Mouse (Mus musculus) right cerebral cortex, adult 18-20 months (tissue): Measurements from ENCODE around the gene Zfp143.
"Not testable (repeated sequence)": the region's sequence is repeated elsewhere in the genome, so short reads cannot be mapped to it uniquely, and the experiment has no call there.

Experiments
- DNase-seq: peaks from one replicate; pipeline ENCODE4 v3.0.0; 2022; ENCODE audit warnings: mixed read lengths

Gene Zfp143

DNA sequence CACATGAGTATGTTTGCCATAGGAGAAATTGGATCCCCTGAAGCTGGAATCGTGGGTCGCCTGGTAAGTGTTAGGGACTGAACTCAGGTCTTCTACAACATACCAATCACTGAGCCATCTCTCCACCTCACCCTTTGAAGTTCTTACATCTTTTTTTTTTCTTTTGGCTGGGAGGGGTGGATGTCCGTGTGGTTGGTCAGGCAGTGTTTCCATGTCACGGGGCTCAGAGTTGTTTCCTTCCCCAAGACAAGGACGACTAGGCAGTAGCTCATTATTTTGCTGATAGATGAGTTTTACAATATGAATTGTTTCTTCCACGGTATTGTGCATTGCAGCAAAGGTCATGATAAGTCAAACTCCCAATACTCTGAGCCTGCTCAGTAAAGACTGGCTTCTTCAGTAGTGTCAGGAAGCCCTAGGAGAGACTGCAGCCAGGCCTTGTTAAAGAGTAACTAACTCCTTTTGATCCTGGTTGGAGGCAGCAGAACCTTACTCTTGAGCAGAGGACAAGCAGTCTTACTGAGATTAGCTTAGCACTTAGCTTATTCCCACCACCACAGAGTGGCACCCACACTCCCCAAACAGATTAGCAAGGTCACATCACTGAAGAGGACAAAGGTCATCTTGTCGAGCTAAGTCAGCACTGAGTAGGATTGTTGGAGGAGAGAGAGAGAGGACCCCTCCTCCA is 36.2 kb downstream of the Zfp143 start:
- DNase-seq, result no peak

DNA sequence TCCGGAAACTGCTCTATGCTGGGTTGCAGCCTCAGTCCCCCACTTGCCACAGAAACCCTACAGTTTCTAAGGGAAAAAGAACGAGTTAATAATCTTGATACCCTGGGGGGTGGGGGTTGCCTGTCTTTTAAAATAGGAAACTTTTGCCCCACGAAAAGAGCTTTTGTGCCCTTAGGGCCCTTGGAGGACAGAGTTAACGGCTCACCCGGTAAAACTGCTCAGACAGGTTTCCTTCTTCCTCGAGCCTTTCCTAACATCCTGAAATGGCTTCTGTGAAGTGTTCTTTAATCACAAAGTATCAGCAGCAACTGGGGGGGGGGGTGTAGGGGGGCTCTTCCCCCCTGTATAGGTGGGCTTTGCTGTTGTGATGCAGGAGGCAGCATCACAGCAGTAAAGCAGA is 39.8 kb downstream of the Zfp143 start:
- DNase-seq, result no peak

DNA sequence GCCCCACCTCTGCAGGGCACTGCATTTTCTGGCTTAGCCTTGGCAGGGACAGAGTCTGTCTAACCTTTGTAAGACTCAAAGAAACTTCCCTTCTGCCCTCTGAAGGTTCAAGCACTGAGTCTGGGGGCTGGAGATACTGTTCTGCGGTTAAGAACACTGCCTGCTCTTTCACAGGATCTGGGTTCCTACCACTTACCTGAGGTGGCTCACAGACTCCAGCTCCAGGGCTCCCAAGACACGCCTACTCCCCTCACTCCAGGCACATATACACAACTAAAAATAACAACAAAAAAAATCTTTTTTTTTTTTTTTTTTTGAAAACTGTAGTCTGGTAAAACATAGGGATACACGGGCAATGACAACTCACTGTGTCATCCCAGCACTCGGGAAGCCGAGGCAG is 40.2 kb downstream of the Zfp143 start:
- DNase-seq, result no peak

DNA sequence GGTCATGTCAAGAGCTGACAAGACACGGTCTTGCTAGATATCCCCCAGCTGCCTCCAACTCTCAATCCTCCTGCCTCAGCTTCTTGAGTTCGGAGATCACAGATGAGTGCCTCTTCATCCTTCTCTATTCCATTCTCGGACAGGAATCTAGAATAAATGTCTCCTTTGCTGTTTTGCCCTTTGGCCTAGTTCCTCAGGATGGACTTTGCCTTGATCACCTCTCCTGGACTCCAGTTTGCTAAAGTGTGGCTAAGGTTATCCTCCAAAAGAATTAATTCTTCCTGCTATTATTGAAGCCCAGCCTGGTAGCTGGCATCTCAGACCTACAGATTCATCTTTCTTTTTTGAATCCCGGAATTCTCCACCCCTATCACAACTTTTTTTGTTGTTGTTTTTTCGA is 44.0 kb downstream of the Zfp143 start:
- DNase-seq, result no peak

DNA sequence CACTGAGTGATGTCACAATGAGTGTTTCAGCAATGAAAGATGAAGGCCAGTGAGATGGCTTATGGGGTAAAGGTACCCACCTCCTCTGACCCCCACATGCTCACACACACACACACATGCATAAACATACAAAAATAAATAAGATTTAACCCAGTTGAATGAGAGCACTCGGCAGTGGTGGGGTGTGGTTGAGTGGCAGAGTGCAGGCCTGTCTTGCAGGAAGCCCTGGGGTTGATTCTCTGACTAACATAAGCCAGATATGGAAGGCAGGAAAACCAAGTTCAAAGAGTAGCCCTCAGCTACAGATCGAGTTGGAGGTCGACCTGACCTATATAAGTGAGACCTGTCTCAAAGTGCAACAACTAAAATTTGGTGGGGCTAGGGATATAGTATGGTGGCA is 45.6 kb downstream of the Zfp143 start:
- DNase-seq, result no peak

DNA sequence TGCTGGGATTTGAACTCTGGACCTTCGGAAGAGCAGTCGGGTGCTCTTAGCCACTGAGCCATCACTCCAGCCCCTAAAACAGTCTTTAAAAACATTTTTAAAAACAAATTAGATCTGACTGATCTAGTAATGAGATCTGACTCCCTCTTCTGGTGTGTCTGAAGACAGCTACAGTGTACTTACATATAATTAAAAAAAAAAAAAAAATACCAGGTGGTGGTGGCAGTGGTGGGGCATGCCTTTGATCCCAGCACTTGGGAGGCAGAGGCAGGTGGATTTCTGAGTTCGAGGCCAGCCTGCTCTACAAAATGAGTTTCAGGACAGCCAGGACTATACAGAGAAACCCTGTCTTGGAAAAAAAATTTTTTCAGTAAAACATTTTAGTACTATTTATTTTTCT is 47.5 kb downstream of the Zfp143 start:
- not testable (repeated sequence) for DNase-seq

DNA sequence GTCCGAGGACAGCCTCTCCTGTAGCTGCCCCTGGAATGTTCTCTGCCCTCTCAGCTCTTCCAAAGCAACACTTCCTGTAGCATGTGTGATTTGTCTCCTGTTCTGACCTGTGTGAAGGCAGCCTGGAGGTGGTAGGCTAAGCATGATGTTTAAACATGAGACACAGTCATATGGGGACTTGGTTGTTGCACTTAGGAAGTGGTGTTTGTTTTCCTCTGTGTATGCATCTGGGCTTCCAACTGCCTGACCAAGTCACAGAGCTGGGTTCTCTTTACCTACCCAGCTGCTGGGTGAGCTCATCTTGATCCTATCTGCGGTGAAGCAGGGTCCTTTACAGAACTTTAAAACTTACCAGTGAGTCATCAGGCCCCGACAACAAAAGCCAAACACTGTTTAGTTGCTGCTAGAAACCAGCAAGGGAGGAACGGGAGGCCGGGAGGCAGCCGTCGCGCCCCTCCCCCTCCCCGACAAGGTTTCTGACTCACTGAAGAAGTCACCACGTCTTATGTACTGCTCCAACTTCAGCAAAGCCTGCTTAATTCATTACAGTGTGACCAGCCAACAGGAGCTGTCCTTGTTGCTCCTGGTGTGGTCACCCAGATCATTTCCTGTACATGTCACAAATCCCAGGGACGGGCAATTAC is 48.1 kb downstream of the Zfp143 start:
- DNase-seq, result peak; percentile 21

DNA sequence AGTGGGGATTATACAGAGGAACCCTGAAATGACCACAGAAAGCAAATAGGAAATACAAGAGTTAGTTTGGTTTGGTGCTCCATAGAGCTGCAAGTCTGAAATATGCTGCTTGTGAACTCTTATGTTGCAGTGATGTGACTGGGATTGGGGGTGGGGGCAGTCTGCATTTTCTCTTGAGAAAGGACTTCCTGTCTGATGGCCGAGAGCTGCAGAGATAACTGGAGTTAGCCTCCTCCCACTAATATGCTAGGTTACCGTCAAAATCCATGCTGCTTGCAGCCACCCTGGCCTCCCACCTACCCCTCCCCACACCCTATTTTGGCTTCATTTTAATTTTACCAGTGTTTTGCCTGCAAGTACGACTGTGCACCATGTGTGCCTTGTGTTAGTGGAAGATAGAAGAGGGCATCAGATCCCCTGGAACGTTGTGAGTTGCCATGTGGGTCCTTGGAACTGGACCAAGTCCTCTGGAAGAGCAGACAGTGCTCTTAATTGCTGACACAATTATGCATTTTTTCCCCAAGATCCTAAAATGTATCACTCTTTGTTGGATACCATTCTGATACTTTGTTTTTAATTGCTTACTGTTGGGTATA is 49.1 kb downstream of the Zfp143 start:
- no peak for DNase-seq

DNA sequence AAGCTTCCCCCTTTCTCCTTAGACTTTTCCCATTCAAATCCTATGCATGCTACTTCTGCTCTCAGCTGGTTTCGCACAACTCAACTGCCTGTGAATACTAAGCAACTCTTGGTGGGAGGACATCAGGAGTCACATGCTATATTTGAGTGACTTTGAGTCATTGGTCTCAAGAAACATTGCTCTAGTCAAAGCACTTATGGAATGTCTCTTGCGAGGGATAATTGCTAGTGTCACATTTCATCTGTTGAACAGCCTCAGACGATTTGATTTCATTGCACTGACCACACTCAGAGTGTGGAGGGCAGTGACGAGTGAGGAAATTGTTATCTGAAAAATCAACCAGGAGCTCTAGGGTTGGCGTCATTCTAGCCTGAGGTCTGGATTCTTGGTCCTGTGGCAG is 53.7 kb downstream of the Zfp143 start:
- DNase-seq, result no peak

DNA sequence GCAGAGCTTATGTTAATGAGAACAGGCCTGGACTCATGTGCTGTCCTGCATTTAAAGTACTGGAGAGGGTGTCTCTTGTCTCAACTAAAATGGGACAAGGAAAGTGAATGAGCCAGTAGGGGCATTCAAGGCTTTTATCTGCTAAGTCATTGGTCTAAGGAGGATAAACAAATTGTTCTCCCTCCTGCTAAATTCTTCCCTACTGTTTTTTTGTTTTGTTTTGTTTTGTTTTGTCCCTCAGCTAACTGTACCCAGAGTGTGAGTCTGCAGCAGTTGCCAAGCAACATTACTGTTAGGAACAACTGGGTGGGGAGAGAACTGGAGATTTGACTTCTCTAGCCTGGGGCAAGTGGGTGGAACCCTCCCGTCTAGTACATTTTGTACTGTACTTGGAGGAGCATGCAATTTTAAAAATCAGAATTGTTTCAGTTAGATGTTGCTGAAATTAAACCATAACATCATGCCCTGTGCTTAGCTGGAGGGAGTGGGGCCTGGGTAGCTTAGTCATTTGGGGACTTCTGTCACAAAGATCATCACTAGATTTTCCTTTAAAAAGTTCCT is 55.8 kb downstream of the Zfp143 start:
- DNase-seq, result peak; percentile 24

DNA sequence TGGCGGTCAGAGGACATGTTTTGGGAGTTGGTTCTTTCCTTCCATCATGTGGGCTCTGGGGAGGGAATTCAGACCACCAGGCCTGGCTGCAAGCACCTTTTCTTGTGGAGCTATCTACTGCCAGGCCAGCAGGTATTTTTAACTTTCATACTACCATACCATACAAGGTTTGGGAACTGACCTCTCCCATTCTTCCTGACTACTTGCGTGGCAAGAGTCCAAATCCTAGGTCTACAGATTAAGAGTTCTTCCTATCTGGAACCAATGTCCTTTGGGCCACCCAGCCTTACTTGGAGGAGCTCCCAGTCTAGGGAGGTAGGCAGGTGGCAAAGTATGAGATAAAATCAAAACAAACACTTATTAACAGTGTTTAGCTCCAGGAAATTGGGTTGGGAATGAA is 57.4 kb downstream of the Zfp143 start:
- DNase-seq, result no peak

DNA sequence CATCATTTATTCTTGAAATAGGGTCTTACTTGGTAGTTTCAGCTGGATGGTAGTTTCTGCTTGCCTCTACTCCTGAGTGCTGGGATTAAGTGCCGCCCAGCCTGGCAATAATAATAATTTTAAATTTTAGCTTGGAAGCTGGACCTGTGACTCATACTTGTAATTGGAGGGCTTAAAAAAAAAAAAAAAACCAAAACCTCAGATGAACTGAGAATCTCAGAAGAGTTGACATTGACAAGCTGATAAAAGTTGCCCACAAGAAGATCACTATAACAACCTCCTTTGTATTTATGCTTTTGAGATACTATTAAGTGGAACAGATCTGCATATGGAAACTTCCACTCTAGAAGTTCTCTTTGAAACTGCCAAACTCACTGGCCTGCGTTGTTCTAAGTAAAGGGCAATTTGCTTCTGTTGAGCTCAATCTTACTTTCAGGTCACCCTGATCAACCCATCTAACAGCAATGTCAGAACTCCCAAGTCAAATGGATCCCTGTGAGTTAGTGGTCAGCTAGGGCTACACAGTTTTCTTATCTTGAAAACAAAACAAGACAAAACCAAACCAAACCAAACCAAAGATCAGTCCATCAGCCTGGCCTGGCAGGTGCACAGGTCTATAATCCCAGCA is 59.3 kb downstream of the Zfp143 start:
- DNase-seq, result no peak

DNA sequence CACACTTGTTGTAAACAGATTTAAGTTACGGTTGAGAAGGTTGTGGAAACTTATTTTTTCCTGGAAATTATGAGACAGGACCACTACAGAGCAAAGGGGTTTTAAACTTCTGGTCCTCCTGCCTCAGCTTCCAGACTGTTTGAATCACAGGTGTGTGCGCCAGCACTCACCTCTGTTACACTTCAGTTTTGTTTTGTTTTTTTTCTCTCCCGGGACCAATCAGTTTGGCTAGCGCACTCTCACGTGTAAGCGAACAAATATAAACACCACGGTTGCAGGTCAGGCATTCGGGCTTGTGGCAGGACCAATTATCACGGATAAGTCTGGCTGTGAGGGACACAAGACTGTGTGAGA is 60.1 kb downstream of the Zfp143 start:
- DNase-seq, result no peak

DNA sequence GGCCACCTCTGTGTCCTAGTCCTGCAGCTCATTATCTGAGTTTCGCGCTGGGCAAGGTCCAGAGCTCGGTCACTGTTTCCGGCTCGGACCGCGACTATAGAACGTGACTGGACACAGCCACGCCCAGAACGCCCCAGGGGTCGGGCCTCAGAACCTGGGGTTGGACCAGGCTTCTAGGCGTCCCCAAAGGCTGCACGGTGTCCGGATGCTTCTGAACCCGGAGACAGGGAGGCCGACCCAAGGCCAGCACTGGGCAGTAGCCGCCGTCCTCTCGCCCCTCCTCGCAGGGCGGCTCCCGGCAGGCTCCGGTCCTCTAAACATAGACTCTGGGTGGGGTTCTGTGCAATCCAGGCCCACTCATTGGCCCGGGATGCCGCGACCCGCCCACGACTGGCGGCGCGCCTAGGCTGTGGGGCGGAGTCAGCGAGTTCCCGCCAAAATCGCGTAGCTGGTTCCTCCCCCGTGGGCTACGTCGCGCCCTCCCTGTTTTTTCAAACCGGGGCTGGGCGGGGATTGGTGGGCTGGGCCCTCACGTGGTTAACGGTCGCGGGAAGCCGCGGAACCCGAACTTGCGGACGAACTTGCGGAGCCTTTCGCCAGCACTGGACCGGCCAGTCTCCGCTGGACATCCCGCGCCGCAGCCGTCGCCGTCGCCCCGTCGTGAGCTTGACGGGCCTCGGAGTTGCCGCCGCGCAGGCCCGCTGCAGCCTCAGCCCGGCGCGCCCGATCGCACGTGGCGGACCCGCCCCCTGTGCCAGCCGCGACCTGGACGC is 60.7 kb downstream of the Zfp143 start, which contains the start of gene Wee1:
Gene Wee1, plus strand, starts transcription at position 531 of the 773 bp plus-strand sequence.
- peak; percentile 97 for DNase-seq

DNA sequence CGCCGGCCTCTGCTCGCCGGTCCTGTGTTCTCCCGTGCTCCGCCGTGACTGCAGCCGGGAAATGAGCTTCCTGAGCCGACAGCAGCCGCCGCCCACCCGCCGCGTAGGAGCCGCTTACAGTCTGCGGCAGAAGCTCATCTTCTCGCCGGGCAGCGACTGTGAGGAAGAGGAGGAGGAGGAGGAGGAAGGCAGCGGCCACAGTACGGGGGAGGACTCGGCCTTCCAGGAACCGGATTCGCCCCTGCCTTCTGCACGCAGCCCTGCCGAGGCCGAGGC is 61.2 kb downstream of the Zfp143 start:
- DNase-seq, result peak; percentile 75

DNA sequence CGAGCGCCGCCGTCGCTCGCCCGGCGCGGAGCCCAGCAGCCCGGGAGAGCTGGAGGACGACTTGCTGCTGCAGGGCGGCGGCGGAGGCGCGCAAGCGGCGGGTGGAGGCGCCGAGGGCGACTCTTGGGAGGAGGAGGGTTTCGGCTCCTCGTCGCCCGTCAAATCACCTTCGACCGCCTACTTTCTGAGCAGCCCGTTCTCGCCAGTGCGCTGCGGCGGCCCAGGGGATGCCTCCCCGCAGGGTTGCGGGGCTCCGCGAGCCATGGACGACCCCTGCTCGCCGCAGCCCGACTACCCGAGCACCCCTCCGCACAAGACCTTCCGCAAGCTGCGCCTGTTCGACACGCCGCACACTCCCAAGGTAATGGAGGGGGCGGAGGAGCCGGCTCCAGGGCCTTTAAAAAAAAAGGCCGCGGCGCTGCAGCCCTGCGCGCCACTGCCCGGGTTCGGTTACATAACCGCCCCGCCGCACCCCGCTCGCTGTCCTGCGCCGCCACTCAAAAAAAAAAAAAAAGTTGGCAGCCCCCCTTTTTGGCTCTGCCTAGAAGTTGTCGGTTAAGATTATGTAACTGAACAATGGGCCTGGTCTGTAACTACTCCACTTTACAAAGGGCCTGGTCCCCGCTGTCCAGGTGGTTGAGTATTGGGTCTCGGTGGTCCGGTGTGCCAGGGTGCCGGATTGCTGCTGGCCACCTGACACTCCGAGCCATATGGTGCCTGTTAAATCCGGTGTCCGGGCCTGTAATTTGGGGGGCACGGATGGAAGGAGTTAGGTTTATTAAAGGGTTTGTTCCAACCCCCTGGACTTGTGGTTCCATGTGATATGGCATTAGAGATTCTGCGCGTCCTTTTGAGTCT is 61.8 kb downstream of the Zfp143 start:
- DNase-seq, result peak; percentile 58

DNA sequence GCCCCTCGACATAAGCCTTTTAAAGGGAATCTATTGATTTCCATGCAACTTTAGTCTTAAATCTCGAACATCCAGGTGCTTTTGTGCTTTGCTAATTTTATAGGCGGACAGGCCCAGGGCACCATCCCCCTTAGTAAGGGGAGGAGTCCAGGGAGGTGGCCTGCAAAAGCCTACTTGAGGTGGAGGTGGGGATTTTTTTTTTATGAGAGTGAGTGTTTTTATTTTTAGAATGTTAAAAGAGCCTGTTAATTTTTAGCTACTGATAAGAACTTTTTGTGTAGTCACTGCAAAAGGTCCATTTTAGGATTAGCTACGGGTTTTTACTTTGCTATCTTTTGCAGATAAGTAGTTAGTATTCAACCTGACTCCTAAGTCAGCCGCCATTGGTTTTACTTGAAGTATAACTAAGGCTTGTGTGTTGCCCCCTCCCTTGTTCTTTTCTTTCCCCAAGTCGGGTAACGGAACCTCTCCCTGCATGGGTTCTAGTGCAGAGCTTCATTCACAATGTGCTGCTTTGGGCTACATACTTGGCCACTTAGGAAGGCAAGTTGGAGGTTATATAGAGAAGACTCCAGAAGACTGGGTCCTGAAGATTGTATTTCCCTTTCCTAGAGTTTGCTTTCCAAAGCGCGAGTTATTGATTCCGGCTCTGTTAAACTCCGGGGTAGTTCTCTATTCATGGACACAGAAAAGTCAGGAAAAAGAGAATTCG is 63.0 kb downstream of the Zfp143 start:
- no peak for DNase-seq

DNA sequence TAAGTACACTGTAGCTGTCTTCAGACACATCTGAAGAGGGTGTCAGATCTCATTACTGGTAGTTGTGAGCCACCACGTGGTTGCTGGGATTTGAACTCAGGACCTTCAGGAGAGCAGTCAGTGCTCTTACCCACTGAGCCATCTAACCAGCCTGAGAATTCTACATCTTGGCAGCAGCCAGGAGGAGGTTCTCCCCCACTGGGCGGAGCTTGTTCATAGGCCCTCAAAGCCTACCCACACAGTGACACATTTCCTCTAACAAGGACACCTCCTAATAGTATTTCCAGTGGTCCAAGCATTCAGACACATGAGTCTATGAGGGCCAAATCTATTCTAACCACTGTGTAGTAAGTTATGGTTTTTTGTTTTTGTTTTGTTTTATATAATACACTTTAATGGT is 67.5 kb downstream of the Zfp143 start:
- DNase-seq, result no peak

DNA sequence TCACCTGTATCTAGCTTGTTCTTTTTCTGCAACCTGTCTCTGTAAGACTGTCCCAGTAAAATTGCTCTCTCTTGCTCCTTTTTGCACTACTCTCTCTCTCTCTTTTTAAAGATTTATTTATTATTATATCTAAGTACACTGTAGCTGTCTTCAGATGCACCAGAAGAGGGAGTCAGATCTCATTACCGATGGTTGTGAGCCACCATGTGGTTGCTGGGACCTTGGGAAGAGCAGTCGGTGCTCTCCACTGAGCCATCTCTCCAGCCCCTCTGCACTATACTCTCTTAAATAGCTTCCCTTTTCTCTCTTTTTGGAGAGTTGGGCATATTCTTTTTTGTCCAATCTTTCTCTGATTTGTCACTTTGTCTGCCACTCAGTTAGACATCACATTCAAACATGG is 71.3 kb downstream of the Zfp143 start:
- DNase-seq, result not testable (repeated sequence)

DNA sequence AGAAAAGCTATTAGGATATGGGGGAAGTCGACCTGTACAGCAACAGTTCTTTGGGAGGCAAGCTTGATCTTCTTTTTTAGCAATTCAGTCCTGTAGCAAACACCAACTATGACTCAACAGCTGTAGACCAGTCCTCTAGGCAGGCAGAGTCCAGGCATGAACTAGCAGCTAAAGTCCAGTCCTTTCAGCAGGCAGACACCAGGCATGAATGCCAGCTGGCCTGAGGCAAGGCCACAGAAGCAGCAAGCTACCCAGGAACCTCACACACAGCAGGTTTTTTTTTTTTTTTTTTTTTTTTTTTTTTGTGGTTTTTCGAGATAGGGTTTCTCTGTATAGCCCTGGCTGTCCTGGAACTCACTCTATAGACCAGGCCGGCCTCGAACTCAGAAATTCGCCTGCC is 73.0 kb downstream of the Zfp143 start:
- DNase-seq, result no peak

DNA sequence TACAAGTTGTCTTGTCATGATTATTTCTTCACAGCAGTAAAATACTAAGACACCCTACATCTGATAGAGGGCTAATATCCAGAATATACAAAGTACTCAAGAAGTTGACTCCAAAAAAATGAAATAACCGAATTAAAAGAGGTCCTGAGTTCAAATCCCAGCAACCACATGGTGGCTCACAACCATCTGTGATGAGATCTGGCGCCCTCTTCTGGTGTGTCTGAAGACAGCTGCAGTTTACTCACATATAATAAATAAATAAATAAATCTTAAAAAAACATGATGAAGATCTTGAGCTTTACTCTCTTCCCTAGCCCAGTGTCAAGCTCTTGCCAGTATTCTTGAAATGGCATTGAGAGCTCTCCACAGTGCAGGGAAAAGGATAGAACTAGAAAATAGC is 77.5 kb downstream of the Zfp143 start:
- no peak for DNase-seq

DNA sequence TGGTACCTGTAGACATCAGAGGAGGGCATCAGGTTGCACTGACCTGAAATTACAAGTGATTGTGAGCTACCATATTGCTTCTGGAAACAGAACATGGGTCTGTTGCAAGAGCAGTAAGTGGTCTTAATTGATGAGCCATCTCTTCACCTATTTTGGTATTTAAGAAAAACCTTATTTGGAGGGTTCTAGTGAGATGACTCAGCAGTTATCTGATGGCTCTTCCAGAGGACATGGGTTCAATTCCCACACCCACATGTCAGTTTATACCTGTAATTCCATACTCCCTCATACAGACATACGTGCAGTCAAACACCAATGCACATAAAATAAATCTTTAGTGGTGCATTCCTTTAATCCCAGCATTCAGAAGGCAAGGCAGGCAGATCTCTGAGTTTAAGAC is 82.8 kb downstream of the Zfp143 start:
- no peak for DNase-seq
